Mouse (Mus musculus) c-Kit-positive CD71-positive TER-119-positive erythroid progenitor cells, embryonic 14.5 days (primary cell): ENCODE results near the gene Tenm4.
"Not testable (repeated sequence)": the region's sequence is repeated elsewhere in the genome, so short reads cannot be mapped to it uniquely, and the experiment has no call there.

Experiments used
- DNase-seq: peaks from one replicate; pipeline ENCODE4 v3.0.0-alpha.2; 2013; ENCODE audit warnings: low spot score

Tenm4 gene

GRCm38 (mm10) chr7:96904936-96905335, 733.9 kb downstream of the Tenm4 start:
- DNase-seq, result no peak

DNA sequence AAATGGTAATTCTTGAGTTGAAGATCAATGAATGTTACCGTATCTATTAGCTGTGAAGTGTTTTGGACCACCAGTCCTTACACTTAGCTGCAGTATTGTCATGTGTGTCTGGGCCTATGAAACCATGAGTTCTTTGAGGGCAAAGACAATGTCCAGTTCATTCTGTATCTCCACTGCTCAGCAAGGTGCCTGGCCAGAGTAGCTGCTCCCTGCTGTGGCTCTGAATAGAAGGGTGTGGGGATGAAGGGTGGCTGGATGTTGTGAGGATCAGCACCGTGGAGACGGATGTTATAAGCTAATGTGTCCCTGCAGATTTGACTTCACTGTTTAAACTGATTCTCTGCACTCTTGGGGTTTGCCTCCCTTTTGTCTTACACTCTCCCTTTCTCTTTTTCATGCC, 734.4 kb downstream of the Tenm4 start:
- DNase-seq, result no peak

DNA sequence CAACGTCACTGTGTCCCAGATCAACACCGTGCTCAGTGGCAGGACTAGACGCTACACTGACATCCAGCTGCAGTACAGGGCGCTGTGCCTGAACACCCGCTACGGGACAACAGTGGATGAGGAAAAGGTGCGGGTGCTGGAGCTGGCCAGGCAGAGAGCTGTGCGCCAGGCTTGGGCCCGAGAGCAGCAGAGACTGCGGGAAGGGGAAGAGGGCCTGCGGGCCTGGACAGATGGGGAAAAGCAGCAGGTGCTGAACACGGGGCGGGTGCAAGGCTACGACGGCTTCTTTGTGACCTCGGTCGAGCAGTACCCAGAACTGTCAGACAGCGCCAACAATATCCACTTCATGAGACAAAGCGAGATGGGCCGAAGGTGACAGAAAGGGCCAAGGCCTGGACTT, 735.2 kb downstream of the Tenm4 start:
- no peak for DNase-seq

- no peak for DNase-seq
These were observed 737.1 kb downstream of the Tenm4 start for GRCm38 (mm10) chr7:96907971-96908680.

DNA sequence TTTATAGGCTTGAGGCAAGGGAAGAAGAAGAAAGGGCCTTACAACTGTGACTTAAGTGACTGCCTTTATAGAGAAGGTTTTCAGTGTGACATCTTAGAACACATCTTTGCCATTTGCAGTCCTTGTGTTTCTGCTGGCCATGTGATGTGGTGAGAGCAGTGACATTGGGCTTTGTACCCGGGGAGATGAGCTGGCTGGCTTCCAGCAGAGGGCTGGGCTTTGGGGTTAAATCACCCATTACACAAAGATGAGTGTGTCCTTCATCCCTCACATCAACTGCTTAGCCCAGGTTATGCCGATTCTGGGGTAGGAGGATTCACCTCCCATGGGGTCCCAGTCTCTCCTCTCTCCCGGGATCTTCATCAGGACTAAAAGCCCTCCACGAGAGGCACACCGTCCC, 738.8 kb downstream of the Tenm4 start:
- no peak for DNase-seq

DNA sequence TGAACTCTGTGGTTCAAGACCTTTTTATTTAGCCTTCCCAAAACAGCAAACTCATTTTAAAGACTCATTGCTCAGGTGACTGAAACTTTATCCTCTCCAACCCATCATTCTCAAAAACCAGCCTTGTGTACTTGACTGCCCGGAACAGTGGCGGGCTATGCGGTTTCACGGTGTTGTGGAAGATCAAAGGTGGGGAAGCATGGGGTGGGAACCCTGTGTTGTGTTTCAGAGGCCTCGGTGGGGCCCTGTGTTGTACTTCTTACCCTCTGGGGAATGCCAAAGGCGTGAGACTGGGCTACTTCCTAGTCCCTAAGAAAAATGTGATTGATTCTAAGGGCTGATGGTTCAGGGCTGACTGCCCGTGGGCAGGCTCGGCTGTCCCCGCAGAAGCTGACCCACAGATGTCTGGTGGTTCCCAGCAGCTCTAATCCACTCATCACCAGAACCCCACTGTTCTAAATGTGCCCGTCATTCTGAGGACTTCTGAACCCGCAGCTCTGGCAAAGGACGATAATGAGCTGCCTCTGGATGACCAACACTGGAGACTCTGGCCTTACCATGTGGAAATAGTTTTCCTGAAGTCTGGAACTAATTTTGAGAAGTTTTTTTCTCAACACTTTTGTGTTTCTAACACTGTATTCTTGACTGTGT, 739.4 kb downstream of the Tenm4 start:
- no peak for DNase-seq

- peak; percentile 76 for DNase-seq
These were observed 743.0 kb downstream of the Tenm4 start for GRCm38 (mm10) chr7:96914031-96914430.

- DNase-seq, result peak; percentile 65
These were observed 744.5 kb downstream of the Tenm4 start for GRCm38 (mm10) chr7:96915452-96916105.

- DNase-seq, result no peak
These were observed 749.5 kb downstream of the Tenm4 start for GRCm38 (mm10) chr7:96920447-96921095.

- no peak for DNase-seq
These were observed 751.9 kb downstream of the Tenm4 start for GRCm38 (mm10) chr7:96922927-96923326.

DNA sequence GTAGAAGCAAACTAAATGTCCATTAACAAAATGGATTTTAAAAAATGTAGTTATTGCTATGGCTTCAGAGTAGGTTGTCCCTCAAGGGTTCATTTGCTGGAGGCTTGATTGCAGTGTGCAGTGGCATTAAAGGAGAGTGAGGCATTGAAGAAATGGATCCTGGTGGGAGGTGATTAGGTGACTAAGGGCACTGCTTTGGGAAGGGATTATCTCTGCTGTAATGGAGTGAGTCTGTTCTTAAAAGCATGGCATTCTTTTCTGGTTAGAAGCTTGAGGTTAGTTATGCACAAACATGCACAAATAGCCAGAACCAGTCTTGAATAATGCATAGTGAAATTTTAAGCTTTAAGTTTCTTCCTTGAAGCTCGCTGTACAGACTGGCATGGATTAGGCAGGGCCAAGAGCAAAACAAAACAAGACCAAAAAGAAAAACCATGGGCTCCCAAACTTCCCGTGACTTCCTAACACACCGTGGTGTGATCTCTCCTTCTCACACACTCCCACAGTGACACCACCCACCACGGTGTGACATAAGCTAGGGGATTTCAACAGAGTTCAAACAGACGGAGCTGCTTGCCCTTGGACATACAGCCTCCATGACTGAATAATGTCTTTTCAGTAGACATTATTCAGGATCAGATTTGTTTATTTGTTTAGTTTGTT, 772.8 kb downstream of the Tenm4 start:
- no peak for DNase-seq

- DNase-seq, result not testable (repeated sequence)
These were observed 775.5 kb downstream of the Tenm4 start for GRCm38 (mm10) chr7:96946501-96946900.

DNA sequence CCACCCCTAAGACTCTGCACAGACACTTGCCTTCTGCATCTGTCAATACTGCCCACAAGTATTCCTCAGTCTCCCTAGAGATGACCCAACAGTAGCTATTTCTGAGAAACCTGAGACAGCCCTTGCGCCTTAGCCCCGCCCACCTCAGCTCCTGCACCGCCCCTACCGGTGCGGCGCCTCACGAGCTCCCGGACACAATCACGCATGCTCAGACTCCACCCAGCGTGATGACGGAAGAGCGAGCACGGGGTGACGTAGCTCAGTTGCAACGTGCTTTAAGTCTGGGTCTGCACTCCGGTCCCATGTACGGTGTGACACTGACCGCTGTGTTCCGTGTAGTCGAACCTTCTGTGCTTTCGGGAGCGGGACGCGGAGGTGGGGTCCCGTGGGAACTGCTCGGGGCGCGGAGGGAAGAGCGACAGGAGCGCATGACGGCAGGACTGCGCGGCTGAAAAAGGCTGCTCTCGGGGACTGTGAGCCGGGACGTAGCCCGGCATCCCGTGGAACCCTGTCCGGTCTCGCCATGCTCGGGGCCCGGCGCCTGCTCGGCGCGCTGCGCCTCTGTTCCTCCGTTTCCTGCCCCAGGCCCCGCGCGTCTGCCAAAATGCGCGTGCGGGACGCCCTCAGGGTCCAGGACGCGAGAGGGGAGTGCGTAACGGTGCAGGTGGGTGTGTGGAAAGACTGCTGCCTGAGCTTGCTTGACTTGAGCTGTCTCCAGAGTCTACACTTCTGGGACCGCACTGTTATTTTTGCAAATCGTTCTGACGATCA, 780.4 kb downstream of the Tenm4 start, which contains the start of gene Nars2:
Nars2 (plus strand) TSS at position 225 of the 771 bp plus-strand sequence.
- DNase-seq, result peak; percentile 98

- DNase-seq, result no peak
These were observed 781.0 kb downstream of the Tenm4 start for GRCm38 (mm10) chr7:96952094-96952493.

- peak; percentile 66 for DNase-seq
These were observed 788.1 kb downstream of the Tenm4 start for GRCm38 (mm10) chr7:96959168-96959567.
